In the genomic region with DNA sequence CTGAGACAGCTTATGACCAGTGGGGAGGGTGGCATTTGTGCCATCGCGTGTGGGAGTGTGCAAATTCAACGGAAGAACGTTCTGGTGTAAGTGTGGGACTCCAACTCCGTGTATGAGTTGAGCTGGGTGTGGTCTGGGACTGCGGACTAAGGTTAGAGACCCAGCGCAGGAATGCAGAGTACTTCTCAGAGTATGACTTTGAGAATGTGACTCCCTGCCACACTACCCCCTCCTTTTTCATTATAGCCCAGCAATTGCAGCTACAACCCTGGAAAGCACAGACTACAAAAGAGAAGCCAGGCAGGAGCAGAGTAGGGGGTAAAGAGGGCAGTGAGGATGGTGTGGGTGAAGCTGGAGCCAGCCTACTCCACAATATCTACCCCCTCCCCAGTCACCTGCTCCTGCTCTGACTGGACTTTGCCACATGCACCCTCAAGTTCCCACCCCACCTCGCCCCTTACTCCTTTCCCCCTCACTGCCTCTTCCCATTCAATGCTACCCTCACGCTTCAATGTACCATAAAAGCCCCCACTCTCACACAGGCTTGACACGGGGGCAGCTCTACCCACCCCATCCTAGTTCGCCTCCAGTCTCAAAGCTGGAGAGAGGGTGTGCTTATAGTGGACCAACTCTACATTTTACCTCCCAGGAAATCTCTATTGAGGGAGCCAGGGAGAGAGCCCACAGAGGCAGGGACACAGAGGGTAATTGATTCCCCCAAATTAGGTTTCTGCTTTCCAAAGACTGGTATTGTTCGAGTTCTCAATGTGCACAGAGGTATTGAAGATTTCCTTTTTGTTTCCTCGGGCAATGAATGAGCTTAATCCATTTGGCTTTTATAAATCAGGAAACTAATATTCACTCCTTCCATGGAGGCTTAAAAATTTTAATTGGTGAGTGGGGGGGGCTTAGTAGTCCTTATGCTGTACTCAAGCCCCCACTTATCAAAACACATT, we compare ENCODE assay signal across 9 mouse cellular contexts. TPM values are rescaled to one million over a fixed set of nuclear protein-coding genes. Genes with fewer than 3 reads are reported as not detected.
DNase-seq lines count a peak whose midpoint lies in the region; ATAC-seq lines count a peak whose summit lies in the region.
"Had no signal": no experiment of that assay in that cellular context is flagged by ENCODE, and none has a peak within 500 bp of the region (broad histone marks: within the 10 kb centered on the region; RNA-seq: fewer than 3 reads in every experiment).

No protein-coding gene starts in this region.

- no peaks in the 10 kb centered on the region for H3K9me3 ChIP-seq in heart, embryonic 12.5 days (replicated peaks)
- no peaks in the 10 kb centered on the region for H3K9me3 ChIP-seq in forebrain, embryonic 14.5 days (replicated peaks; ENCODE audit: control insufficient read depth, low read length)
- no peaks in the 10 kb centered on the region for H3K9me3 ChIP-seq in liver, embryonic 13.5 days (replicated peaks)

- peaks cover 66% of the 10 kb centered on the region for H3K27me3 ChIP-seq in heart, embryonic 12.5 days (replicated peaks)
- peaks cover 36% of the 10 kb centered on the region for H3K27me3 ChIP-seq in forebrain, embryonic 14.5 days (replicated peaks; ENCODE audit: control insufficient read depth, insufficient read depth, low read length)
- peaks cover 63% of the 10 kb centered on the region for H3K27me3 ChIP-seq in liver, embryonic 13.5 days

- no peaks in the 10 kb centered on the region; the same call in 1 of the 2 replicates for H3K4me1 ChIP-seq in heart, embryonic 12.5 days (replicated peaks)
- peaks cover 33% of the 10 kb centered on the region for H3K4me1 ChIP-seq in forebrain, embryonic 14.5 days (ENCODE audit: control insufficient read depth, insufficient read depth, low read length)
- peaks cover 7% of the 10 kb centered on the region; the same call in 1 of the 2 replicates for H3K4me1 ChIP-seq in liver, embryonic 13.5 days (replicated peaks)

- no peaks in the 10 kb centered on the region for H3K36me3 ChIP-seq in heart, embryonic 12.5 days
- H3K36me3 ChIP-seq in forebrain, embryonic 14.5 days (ENCODE audit: control insufficient read depth, insufficient read depth, low read length): no peaks in the 10 kb centered on the region
- H3K36me3 ChIP-seq in liver, embryonic 13.5 days: no peaks in the 10 kb centered on the region

- 31% methylated on average over 13 of the region's 13 CpGs for WGBS in heart, embryonic 12.5 days
- under 1% methylated on average over 13 of the region's 13 CpGs for WGBS in forebrain, embryonic 14.5 days
- WGBS in liver, embryonic 13.5 days (ENCODE audit: insufficient replicate concordance): 28% methylated on average over 13 of the region's 13 CpGs

- intact Hi-C loops in heart, postnatal 10 days (cut with DNase I): no loop called here

- peak overlapping the region; percentile 62 for H3K4me3 ChIP-seq in heart, embryonic 12.5 days
- H3K4me3 ChIP-seq in forebrain, embryonic 14.5 days (ENCODE audit: low read depth, low read length): peak overlapping the region; percentile 69
- peak overlapping the region; percentile 51; the same call in 1 of the 2 replicates for H3K4me3 ChIP-seq in liver, embryonic 13.5 days (replicated peaks)

- 0 out of 2 replicates have a peak, but pooled peaks have one; percentile 13 for ATAC-seq in heart, embryonic 12.5 days (ENCODE audit: insufficient number of reproducible peaks, low FRiP score)
- peak; percentile 67 for ATAC-seq in forebrain, embryonic 14.5 days
- ATAC-seq in liver, embryonic 13.5 days (ENCODE audit: low read depth): no peak

- H3K9ac ChIP-seq in heart, embryonic 12.5 days: 0 out of 2 replicates have a peak overlapping the region, but pooled peaks have one; percentile 69
- peak overlapping the region; percentile 95; the same call in 1 of the 2 replicates for H3K9ac ChIP-seq in forebrain, embryonic 14.5 days (ENCODE audit: low read length)
- H3K9ac ChIP-seq in liver, embryonic 13.5 days: no peak overlapping the region

- DNase-seq in heart, postnatal 10 days: no peak
- DNase-seq in ZHBTc4 (ENCODE audit: low read depth, low spot score): peak; percentile 56
- peak; percentile 83 for DNase-seq in forebrain, embryonic 14.5 days (ENCODE audit: low spot score)
- DNase-seq in liver, embryonic 13.5 days: no peak
- DNase-seq in frontal cortex, postnatal 14 days (ENCODE audit: low spot score in 2 of 2): no peak
- DNase-seq in c-Kit-positive CD71-positive TER-119-positive erythroid progenitor cells, embryonic 14.5 days (ENCODE audit: low spot score): no peak
- no peak for DNase-seq in gastrocnemius, adult 18-20 months (ENCODE audit: low spot score)
- DNase-seq: right cerebral cortex, adult 18-20 months had no signal

- peak overlapping the region; percentile 95 for H3K4me2 ChIP-seq in heart, embryonic 12.5 days
- peak overlapping the region; percentile 96 for H3K4me2 ChIP-seq in forebrain, embryonic 14.5 days (ENCODE audit: low read length)
- peak overlapping the region; percentile 64; the same call in 1 of the 2 replicates for H3K4me2 ChIP-seq in liver, embryonic 13.5 days

- H3K27ac ChIP-seq in heart, embryonic 12.5 days (ENCODE audit: poor library complexity, severe bottlenecking): no peak overlapping the region
- peak overlapping the region; percentile 88 for H3K27ac ChIP-seq in forebrain, embryonic 14.5 days (ENCODE audit: low read depth, low read length)
- H3K27ac ChIP-seq in liver, embryonic 13.5 days: no peak overlapping the region

RNA-seq across cellular contexts. Expression of gene Lmo1, which starts 0.9 kb away (rescaled TPM):
- 1.6 and 2.0 TPM in 2 replicates for polyA plus RNA-seq in heart, embryonic 12.5 days (2016; fragmentation: Nextera tagmentation; extraction: Ambion mirVana)
- 1 to 10 TPM; 2.0 to 2.8 TPM for total RNA-seq in heart, postnatal 10 days (2021)
- polyA plus RNA-seq in forebrain, embryonic 14.5 days (2014; fragmentation: Nextera tagmentation; extraction: Ambion mirVana): 72.2 and 72.5 TPM in 2 replicates
- 0.79 and 1.0 TPM in 2 replicates for polyA plus RNA-seq in liver, embryonic 13.5 days (2015; fragmentation: Nextera tagmentation; extraction: Ambion mirVana)
- total RNA-seq in gastrocnemius, adult 18-20 months (2021): 1 to 10 TPM; 1.9 to 2.7 TPM

Comparison
In these comparisons a context has a peak if more than half of its experiments do, and no peak if none do; other contexts are left out.
1. DNase-seq: peak in ZHBTc4 (single experiment) and forebrain, embryonic 14.5 days (single experiment); none in heart, postnatal 10 days (0 of 2), liver, embryonic 13.5 days (single experiment), frontal cortex, postnatal 14 days (0 of 2), c-Kit-positive CD71-positive TER-119-positive erythroid progenitor cells, embryonic 14.5 days (single experiment) and gastrocnemius, adult 18-20 months (single experiment).
2. RNA of gene Lmo1, which starts 0.9 kb away (polyA plus RNA-seq): 72.2 to 72.5 TPM in forebrain, embryonic 14.5 days; 1.6 to 2.0 TPM in heart, embryonic 12.5 days and 0.79 to 1.0 TPM in liver, embryonic 13.5 days; every median in the first group is over 10 times any median in the second.
3. Peak in every context shown above with its lines, with median percentiles within 50 percentile points of each other: H3K4me2 ChIP-seq and H3K4me3 ChIP-seq.